Mouse (Mus musculus) layer of hippocampus, adult 2 months (tissue): Measurements from ENCODE around the gene Zfp462. TPM values are rescaled to one million over a fixed set of nuclear protein-coding genes. Genes with fewer than 3 reads are reported as not detected.

Source experiments
- DNase-seq, 2 experiments: peaks; one replicate each; pipeline ENCODE4 v3.0.0; 2022; ENCODE audit warnings: low spot score in 2 of 2
- H3K27ac ChIP-seq: fragments of 200-600 bp; 2 replicates; pipeline ENCODE4 v1.8.1; 2022
- H3K4me3 ChIP-seq: fragments of 200-600 bp; 2 replicates; pipeline ENCODE4 v1.8.1; 2022; ENCODE audit warnings: mild to moderate bottlenecking
- CTCF ChIP-seq: fragments of 200-600 bp; conservative IDR thresholded peaks from 2 replicates; pipeline ENCODE4 v1.8.1; 2022; ENCODE audit warnings: antibody characterized with exemption, mild to moderate bottlenecking, moderate library complexity
- total RNA-seq, 2 experiments: library from RNA; stranded (reverse); gene quantifications; 2 replicates each; pipeline ENCODE4 v1.2.3; 2021

The Zfp462 gene
- total RNA-seq, 2 experiments from 2014 or later = 66.7 to 68.8 TPM

GRCm38 (mm10) chr4:54962141-54962540 lies 17.3 kb downstream of the Zfp462 start:
- DNase-seq = no peak

GRCm38 (mm10) chr4:54963551-54963950 lies 18.7 kb downstream of the Zfp462 start:
- no peak overlapping the region; the same call in 1 of the 2 replicates for H3K27ac ChIP-seq
- no peak for DNase-seq
- no peak for TF ChIP-seq CTCF

More at GRCm38 (mm10) chr4:54962141-54962540, 17.3 kb downstream of the Zfp462 start:
- H3K4me3 ChIP-seq = no peak overlapping the region
- no peak overlapping the region for H3K27ac ChIP-seq
- no peak for TF ChIP-seq CTCF

GRCm38 (mm10) chr4:54965169-54965695 lies 20.4 kb downstream of the Zfp462 start:
- no peak overlapping the region for H3K4me3 ChIP-seq
- H3K27ac ChIP-seq = no peak overlapping the region
- TF ChIP-seq CTCF = no peak
- no peak for DNase-seq

More at GRCm38 (mm10) chr4:54963551-54963950, 18.7 kb downstream of the Zfp462 start:
- H3K4me3 ChIP-seq = no peak overlapping the region

- TF ChIP-seq CTCF = no peak
- peak overlapping the region; percentile 48 for H3K4me3 ChIP-seq
- peak; percentile 53 to 63 for DNase-seq
- peak overlapping the region; percentile 60 for H3K27ac ChIP-seq
These were observed 21.4 kb downstream of the Zfp462 start for GRCm38 (mm10) chr4:54966161-54966806.

GRCm38 (mm10) chr4:54967166-54967565 lies 22.3 kb downstream of the Zfp462 start:
- no peak for DNase-seq
- H3K27ac ChIP-seq = peak overlapping the region; percentile 60; the same call in 1 of the 2 replicates
- no peak for TF ChIP-seq CTCF
- no peak overlapping the region for H3K4me3 ChIP-seq

- Histone ChIP-seq H3K27ac (no peak overlapping the region), H3K4me3 (no peak overlapping the region)
- no peak for DNase-seq
- no peak for TF ChIP-seq CTCF
These were observed 22.9 kb downstream of the Zfp462 start for GRCm38 (mm10) chr4:54967721-54968120.

GRCm38 (mm10) chr4:54969671-54970295 lies 24.9 kb downstream of the Zfp462 start:
- no peak for TF ChIP-seq CTCF
- Histone ChIP-seq H3K4me3 (no peak overlapping the region), H3K27ac (no peak overlapping the region)
- no peak for DNase-seq

- Histone ChIP-seq H3K27ac (no peak overlapping the region), H3K4me3 (no peak overlapping the region)
- no peak for DNase-seq
- TF ChIP-seq CTCF = no peak
These were observed 26.5 kb downstream of the Zfp462 start for GRCm38 (mm10) chr4:54971386-54971785.

- H3K27ac ChIP-seq = no peak overlapping the region
- DNase-seq = no peak
- TF ChIP-seq CTCF = no peak
- no peak overlapping the region for H3K4me3 ChIP-seq
These were observed 27.2 kb downstream of the Zfp462 start for GRCm38 (mm10) chr4:54972096-54972495.

- DNase-seq = no peak
- H3K27ac ChIP-seq = no peak overlapping the region
- no peak overlapping the region for H3K4me3 ChIP-seq
- TF ChIP-seq CTCF = no peak
These were observed 28.1 kb downstream of the Zfp462 start for GRCm38 (mm10) chr4:54972827-54973560.

GRCm38 (mm10) chr4:54979771-54980472 lies 35.1 kb downstream of the Zfp462 start:
- no peak for DNase-seq
- no peak overlapping the region for H3K27ac ChIP-seq

GRCm38 (mm10) chr4:54984502-54984901 lies 39.7 kb downstream of the Zfp462 start:
- TF ChIP-seq CTCF = no peak
- DNase-seq = no peak
- Histone ChIP-seq H3K4me3 (no peak overlapping the region), H3K27ac (no peak overlapping the region)

More at GRCm38 (mm10) chr4:54979771-54980472, 35.1 kb downstream of the Zfp462 start:
- TF ChIP-seq CTCF = no peak
- H3K4me3 ChIP-seq = no peak overlapping the region
